Mouse (Mus musculus) ovary, postnatal 36 days (tissue): Measurements from ENCODE around the gene Strbp.
"Not testable (repeated sequence)": the region's sequence is repeated elsewhere in the genome, so short reads cannot be mapped to it uniquely, and the experiment has no call there.

Experiments used
- DNase-seq: peaks from one replicate; pipeline ENCODE4 v3.0.0; 2022; ENCODE audit warnings: low spot score, mixed read lengths

Gene Strbp

DNA sequence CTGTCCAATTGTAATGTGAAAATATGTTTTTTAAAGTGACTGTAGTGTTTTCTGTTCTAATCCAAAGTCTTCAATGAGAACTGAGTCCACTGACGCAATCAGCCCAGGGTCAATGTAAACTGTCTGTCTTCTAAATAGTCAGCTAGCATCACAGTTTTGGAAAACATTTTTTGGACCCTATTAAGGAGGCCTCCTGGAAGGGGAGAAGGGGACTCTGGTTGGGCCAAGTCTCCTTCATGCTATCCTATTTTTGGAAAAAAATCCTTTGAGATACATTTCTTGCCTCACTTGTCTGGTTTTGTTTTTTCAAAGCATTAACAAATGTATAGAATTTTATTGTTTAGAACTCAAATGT, 184.4 kb downstream of the Strbp start:
- DNase-seq = no peak

DNA sequence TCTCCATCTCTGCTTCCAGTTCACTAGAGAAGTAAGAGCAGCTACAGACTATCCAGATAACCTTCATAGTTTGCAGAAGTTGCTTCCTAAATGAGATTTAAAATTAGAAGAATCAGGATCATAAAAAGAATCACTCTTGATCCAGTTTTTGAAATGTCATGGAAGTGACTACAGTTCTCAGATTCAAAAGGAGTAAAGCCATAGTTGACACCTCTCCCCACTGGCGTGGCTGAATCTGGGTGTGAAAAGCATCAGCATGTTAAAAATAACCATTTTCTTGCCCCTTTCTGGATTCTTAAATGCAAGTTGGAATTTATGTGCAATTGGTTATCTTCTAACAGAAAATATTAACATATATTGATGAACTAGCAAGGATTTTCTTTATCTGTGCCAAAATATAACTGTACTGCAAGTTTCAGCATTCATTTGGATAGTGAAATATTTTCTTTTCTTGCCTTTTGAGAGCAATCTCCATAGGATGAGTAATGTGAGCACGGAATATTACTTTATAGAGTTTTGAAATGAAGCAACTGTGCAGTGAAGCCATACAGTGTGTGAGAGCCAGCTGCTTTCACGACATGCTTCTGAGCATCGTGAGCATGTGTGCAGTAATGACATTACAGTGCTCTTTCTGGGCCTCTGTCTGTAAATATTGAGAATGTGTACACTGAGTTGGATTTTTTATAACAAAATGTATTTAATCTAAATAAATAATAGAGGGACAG, 184.9 kb downstream of the Strbp start:
- no peak for DNase-seq

DNA sequence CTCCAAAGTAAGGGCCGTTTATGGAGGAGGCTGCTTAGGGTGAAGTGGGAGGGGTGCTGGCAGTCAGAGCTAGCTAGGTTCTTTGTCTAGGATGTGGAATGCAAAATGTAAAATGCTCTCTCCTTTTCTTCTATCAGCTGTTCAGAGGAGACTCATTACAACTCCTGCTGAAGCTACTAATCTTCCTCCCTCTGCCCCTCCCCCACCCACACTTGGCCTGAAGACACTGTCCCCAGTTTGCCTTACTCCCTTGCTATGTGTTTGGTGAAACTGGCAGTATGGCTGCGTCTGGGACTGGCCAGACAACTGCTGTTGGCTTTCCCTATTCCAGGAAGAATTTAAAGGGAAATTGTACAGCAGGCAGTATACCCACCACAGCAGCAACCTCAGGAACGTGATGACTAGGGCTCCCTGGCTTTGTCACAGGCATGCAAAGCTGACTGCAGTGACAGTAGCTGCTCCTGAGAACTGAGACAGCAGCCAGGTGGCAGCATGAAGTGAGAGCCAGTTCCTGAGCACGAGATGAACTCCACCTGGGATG, 186.7 kb downstream of the Strbp start:
- no peak for DNase-seq

DNA sequence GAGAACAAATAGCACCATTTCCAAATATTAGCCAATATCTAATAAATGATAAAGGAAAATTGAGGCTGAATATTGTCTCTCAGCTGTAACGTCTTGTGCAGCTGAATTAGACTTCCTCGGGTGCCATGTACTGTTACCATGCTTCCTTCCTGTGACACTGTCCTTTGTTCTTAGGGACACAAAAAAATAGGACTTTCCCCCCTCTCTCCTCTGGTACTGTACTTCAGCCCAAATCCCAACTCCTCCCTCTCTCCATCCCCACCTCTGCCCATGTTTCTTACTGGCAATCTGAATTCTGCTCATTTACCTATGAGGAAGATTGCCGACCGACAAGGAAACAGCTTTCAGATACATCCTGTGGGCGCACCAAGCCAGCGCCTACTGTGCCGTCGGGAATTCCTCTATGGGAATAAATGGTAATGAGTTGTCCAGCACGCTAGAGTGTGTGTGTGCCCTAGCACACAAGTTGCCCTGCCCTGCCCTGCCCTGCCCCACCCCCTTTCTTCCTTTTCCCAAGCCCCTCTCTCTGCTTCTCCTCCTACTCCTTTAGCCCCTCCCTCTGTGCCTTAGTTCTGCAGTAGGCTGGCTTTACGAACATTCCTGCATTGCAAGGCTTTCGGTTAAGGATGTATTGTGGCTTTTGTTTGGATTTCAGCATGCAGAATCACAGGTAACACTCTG, 187.5 kb downstream of the Strbp start, which contains the start of gene Gpr21:
TSS of gene Gpr21 (plus strand) at position 303 of the 681 bp plus-strand sequence.
- no peak for DNase-seq

DNA sequence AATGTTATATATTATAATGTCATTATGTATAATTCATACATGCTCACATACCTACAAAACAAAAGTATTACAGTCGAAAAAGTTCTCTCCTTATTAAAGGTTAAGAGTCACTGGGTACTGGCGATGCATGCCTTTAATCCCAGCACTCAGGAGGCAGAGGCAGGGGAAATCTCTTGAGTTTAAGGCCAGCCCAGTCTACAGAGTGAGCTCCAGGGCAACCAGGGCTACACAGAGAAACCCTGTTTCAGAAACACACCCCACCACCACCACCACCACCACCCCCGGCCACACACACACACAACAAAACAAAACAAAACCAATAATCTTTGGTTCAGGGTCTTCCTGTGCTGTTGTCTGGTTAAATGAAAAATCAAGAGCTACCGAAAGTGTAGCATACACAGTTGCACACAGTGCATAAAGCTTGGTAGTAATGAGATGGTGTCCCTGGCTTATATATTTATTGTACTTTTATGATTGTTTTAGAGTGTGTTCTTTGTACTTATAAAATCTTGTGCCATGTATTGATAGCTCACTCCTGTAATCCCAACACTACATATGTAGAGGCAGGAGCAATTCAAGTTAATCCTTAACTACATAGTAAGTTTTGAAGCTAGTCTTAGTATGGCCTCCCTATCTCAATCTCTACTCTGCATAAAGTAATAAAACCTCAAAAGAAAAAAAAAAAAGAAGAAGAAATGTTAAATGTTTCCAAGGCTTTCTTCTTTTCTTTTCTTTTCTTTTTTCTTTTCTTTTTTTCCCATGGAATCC, 192.3 kb downstream of the Strbp start:
- DNase-seq = no peak

DNA sequence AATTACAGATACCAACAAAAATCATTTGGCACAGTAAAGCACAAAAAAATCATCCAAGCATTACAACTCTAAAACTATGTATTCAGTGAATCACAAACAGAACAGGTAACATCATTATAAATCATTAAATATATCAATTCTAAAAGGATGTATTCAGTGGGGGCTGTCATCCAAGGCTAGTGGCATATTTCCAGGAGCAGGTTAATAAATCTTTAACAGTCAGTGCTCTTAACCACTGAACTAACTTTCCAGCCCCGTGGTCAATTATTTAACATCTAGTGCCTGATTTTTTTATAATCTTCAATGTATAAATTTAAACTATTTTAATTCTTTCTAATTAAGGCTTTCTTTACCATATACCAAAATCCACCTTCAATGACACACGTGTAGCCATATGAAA, 197.8 kb downstream of the Strbp start:
- DNase-seq = not testable (repeated sequence)

DNA sequence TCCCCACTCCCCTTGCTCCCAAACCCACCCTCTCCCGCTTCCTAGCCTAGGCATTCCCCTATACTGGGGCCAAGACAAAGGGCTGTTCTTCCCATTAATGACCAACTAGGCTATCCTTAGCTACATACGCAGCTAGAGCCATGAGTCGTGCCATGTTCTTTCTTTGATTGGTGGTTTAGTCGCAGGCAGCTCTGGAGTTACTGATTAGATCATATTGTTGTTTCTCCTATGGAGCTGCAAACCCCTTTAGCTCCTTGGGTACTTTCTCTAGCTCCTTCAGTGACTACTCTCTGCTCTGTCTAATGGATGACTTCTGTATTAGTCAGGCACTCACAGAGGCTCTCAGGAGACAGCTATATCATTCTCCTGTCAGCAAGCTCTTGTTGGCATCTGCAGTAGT, 206.3 kb downstream of the Strbp start:
- no peak for DNase-seq

DNA sequence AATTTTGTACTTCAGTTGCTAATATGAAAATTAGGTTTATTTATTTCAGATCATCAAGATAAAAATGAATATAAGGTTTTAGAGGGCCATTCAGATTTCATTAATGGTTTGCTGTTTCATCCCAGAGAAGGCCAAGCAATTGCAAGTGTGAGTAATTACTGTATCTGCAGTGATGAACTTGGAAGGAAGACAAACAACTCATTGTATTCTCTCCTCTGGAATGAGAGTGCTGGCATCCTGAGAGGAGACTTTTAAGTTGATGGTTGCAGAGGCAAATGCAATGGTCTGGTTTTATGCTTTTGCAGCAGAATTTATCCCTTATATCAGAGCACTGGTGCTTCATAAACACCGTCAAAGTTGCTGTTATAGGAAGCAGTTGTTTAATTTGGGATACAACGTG, 214.7 kb downstream of the Strbp start:
- no peak for DNase-seq

DNA sequence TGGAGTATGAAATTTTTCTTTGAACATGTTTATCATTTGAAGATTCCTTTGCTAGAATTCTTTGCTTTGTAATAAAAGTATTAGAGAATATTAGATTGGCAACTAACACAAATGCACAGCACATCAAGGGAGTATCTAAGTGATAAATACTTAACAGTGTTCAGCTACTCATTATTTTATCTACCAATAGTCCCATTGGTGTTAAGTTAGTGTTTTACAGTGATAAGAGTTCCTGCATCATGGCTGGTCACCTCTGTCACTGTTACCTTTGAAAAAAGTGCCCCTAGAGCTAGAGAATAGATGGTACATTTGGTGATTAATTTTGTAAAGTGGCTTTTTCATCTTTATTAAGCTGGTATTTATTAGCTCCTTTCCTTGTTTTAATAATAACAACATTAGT, 217.3 kb downstream of the Strbp start:
- DNase-seq = no peak

DNA sequence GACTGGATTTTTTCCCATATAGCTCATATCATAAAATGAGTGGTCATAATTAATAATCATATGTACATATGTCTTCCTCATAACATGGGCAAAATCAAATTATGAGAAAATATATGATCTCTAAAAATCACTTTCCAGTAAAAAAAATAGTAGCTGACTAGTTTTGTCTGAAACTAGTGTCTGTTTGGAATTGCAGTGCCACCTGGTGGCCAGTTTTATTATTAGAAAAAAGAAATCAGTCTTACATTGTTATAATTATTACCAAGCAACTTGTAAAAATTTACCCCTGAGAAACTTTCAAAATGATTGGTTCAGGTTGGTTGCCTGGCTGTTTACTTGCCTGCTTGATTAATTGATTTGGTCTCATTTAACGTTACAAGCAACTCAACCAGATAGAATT, 218.3 kb downstream of the Strbp start:
- DNase-seq = no peak

DNA sequence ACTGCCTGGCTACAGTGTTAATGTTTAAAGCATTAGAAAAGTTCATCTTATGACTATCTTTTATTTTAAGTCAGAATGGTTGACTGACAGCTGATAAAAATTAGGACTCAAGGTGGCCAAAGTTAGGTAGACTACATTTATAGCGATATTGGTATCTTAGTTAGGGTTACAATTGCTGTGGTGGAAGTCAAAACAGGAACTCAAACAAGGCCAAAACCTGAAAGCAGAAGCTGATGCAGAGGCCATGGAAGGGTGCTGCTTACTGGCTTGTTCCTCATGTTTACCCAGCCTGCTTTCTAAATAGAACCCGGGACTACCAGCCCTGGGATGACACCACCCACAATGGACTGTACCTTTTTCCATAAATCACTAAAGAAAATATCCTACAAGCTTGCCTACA, 219.5 kb downstream of the Strbp start:
- no peak for DNase-seq

DNA sequence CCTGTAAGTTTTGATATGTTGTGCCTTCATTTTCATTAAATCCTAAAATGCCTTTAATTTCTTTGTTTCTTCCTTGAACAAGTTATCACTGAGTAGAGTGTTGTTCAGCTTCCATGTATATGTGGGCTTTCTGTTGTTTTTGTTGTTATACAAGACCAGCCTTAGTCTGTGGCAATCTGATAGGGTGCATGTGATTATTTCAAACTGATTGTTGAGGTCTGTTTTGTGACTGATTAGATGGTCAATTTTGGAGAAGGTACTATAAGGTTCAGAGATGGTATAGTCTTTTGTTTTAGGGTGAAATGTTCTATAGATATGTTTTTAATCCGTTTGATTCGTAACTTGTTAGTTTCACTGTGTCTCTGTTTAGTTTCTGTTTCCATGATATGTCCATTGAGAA, 223.6 kb downstream of the Strbp start:
- DNase-seq = no peak

DNA sequence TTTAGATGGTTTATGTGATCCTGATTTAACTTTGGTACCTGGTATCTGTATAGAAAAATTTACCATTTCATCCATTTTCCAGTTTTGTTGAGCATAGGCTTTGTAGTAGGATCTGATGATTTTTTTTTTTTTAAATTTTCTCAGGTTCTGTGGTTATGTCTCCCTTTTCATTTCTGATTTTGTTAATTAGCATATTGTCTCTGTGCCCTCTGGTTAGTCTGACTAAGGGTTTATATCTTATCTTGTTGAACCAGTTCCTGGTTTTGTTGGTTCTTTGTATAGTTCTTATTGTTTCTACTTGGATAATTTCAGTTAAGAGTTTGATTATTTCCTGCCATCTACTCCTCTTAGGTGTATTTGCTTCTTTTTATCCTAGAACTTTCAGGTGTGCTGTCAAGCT, 224.1 kb downstream of the Strbp start:
- no peak for DNase-seq

DNA sequence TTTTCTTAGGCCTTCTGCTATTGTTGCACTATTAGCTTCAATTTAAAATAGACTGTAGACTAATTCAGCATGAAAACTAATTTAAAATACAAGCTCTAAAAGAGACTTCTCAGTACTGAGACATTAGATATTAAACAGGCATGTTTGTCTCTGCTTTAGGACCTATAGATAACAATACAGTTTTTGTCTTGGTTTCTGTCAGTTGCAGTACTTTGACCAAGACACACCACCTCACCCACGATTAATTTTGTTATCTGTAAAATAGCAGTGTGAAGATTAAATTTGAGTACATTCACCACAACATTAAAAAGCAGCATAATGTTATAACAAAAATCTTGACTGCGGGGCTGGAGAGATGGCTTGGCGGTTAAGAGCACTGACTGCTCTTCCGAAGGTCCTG, 237.4 kb downstream of the Strbp start:
- DNase-seq = no peak

DNA sequence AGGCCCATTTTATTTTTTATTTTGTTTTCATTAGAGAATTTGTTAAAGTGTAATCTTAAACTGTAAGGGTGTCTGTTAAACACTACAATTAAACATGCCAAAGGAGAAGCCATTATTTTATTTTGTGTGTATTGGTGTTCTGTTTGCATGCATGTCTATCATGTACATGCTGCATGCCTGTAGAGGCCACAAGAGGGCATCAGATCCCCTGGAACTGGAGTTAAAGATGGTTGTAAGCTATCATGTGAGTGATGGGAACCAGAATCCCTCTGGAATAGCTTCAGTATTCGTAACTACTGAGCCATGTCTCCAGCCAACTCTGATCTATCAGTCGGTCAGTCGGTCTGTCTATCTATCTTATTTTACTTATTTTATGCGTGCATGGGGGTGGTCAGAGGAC, 243.0 kb downstream of the Strbp start:
- no peak for DNase-seq

DNA sequence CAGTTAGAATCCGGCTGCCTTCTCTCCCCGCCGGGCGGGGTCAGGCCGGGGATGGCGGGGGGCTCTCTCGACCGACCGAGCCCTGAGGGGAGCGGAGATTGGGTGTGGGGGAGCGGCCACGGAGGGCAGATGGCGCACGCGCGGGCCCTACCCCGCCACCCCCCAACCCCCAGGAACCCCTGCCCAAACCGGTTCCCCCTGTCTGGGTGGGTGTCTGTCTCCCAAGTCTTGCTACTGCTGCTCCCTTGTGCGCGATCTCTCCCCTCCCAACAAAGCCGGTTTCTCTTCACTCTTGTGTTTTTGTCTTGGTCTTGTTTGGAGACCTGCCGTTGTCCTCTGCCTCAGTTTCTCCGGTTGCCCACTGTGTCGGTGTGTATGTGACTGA, 251.3 kb downstream of the Strbp start:
- DNase-seq = no peak

DNA sequence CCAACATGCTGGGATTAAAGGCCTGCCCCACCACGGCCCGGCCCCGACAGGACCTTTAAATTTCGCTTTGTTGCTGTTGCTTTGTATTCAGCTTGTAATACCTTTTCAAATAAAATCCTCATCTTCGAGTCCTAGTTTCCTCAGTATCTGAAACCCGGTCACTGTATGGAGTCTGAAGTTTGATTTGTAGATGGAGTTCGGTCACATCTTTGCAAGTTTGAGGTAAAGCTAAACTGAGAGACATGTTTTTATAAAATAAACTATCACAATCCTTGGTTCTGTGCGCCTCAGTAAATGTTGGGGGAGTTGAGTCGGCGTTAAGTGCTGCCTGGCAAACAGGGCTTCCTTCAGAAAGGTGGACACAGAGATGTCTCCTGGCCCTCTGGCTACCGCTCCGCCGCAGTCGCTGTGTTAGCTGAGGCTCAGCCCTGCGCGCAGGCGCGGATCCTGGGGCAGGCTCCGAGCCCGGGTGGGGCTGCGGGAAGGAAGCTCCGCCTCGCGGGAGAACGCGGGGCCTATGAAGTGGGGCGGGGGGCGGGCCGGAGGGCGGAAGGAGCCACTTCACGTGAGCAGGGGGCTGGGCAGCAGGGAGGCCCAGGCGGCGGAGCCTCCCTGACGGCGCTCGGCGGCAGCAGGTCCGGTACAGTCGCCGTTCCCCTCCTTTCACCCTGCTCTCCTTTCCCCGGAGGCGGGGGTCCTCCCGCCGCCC, 251.8 kb downstream of the Strbp start:
- peak; percentile 94 for DNase-seq

DNA sequence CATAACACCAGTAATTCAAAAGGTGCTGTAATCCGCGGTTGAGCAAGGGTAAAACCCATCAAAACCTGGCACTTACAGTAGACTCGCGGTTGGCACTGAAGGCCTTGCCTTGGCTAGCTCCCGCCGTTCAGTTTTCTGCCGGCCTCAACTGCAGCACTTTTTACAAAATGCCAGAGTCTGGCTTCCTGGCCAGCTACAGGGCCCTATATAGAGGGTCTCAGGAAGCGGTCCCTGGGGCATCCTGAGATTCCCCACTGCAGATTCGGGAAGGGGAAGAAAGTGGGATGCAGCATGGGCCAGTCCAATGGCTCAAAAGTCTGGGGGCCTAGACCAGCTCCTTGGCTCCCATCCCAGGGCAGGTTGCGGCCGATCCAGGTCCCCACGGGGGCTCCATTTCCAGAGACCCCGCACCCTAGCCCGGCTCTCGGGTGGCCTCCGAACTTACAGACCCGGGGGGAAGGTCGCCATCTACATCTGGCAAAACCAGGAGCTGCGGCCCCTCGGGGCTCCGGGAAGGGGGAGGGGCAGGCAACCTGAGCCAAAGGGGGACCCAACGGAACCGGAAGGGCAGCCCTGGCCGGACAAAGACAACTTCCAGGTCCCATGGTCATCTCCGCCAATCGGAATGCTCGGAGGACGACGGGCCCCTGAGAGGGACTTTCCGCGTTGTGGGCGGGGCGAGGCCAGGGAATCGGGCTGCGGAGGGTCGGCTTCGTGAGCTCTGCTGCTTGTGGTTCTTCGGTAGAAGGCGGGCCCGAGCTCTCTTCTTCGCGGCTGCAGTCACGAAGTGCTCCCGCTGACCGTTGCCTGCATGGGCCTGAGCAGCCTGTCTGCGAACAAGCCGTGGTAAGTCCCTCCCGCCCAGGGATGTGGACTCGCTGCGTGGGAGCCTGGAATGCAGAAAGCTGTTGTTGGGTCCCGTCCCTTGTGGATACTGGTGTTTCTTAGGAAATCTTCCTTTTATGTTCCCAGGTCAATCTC, 260.8 kb downstream of the Strbp start, which contains the start of the genes Zbtb26, Zbtb6 and Rabgap1:
TSS of gene Zbtb26 (minus strand) at position 525 of the 981 bp plus-strand sequence.
TSS of gene Zbtb6 (minus strand) at position 561 of the 981 bp plus-strand sequence.
TSS of gene Rabgap1 (plus strand) at position 669 of the 981 bp plus-strand sequence.
- DNase-seq = peak; percentile 95
